In genomic region chr13:97070931-97071625, GRCm38 (mm10) we compare ENCODE assay signal across 8 mouse cellular contexts. TPM values are rescaled to one million over a fixed set of nuclear protein-coding genes. Genes with fewer than 3 reads are reported as not detected.
DNase-seq lines count a peak whose midpoint lies in the region; ATAC-seq lines count a peak whose summit lies in the region.

No protein-coding gene starts in this region.

- H3K9me3 ChIP-seq in erythroblast, embryonic 14.5 days (ENCODE audit: control insufficient read depth, low read length), result no peaks in the 10 kb centered on the region

- H3K4me1 ChIP-seq in erythroblast, embryonic 14.5 days (ENCODE audit: control insufficient read depth), result peaks cover 52% of the 10 kb centered on the region

- intact Hi-C loops in heart, postnatal 14 days (cut with DNase I), result no loop called here
- intact Hi-C loops in gastrocnemius, postnatal 14 days (cut with DNase I; ENCODE audit: low total_unique reads), result no loop called here

- ATAC-seq in erythroblast, adult 5-6 weeks (replicated peaks; ENCODE audit: low FRiP score, poor library complexity, severe bottlenecking), result no peak

- peak; percentile 89 for DNase-seq in ES-CJ7 (ENCODE audit: low read depth, low spot score)
- peak; percentile 81 for DNase-seq in embryo, embryonic 11 days
- peak; percentile 5 to 7 for DNase-seq in heart, postnatal 14 days
- peak; percentile 63 for DNase-seq in liver
- DNase-seq in right cerebral cortex, adult 2 months (ENCODE audit: low spot score in 2 of 2), result peak; percentile 14 to 23
- no peak for DNase-seq in gastrocnemius, postnatal 14 days

- H3K36me3 ChIP-seq in erythroblast, embryonic 14.5 days (ENCODE audit: control insufficient read depth), result no peaks in the 10 kb centered on the region; the same call in 1 of the 2 replicates

- peak overlapping the region; percentile 79 for H3K4me3 ChIP-seq in erythroblast, embryonic 14.5 days (replicated peaks)

- peaks cover 44% of the 10 kb centered on the region for H3K27me3 ChIP-seq in erythroblast, embryonic 14.5 days (ENCODE audit: control insufficient read depth)

RNA-seq across cellular contexts. Expression of gene Fam169a, which starts 4.0 kb away (rescaled TPM):
- polyA plus RNA-seq in erythroblast, embryonic 14.5 days (2012), result 0.01 and 0.04 TPM in 2 replicates
- total RNA-seq in erythroblast, adult 5-6 weeks (2015; ENCODE audit: low replicate concordance), result under 0.01 and 1.7 TPM in 2 replicates
- 0.56 and 2.3 TPM in 2 replicates for total RNA-seq in erythroblast, adult 5-6 weeks (2017; ENCODE audit: low replicate concordance)
- under 1 TPM; 0.24 to 0.29 TPM for total RNA-seq in heart, postnatal 14 days (2021)
- not detected for total RNA-seq in gastrocnemius, postnatal 14 days (2021)

RNA-seq across cellular contexts. Expression of gene Gm6169, which starts 28.0 kb away (rescaled TPM):
- not detected in 2 replicates for polyA plus RNA-seq in erythroblast, embryonic 14.5 days (2012)
- 4.6 and 9.0 TPM in 2 replicates for total RNA-seq in erythroblast, adult 5-6 weeks (2015; ENCODE audit: low replicate concordance)
- total RNA-seq in erythroblast, adult 5-6 weeks (2017; ENCODE audit: low replicate concordance), result 0.98 and 2.9 TPM in 2 replicates
- 10 to 100 TPM in 1 of 2 experiments, under 1 TPM in 1; 0.63 to 14.3 TPM for total RNA-seq in heart, postnatal 14 days (2021)
- 1 to 10 TPM in 1 of 2 experiments, not detected in 1; 8.9 TPM for total RNA-seq in gastrocnemius, postnatal 14 days (2021)

RNA-seq across cellular contexts. Expression of gene 1700029F12Rik, which starts 36.9 kb away (rescaled TPM):
- polyA plus RNA-seq in erythroblast, embryonic 14.5 days (2012), result not detected in 2 replicates
- not detected in 2 replicates for total RNA-seq in erythroblast, adult 5-6 weeks (2015; ENCODE audit: low replicate concordance)
- not detected in 2 replicates for total RNA-seq in erythroblast, adult 5-6 weeks (2017; ENCODE audit: low replicate concordance)
- total RNA-seq in heart, postnatal 14 days (2021), result not detected
- total RNA-seq in gastrocnemius, postnatal 14 days (2021), result not detected
